Mouse (Mus musculus) kidney, postnatal 0 days (tissue): ENCODE data around the gene Zdhhc12. TPM values are rescaled to one million over a fixed set of nuclear protein-coding genes. Genes with fewer than 3 reads are reported as not detected.
A peak's percentile ranks its signal among the peaks of the same experiment; 100 is the strongest.

ENCODE experiments used
- ATAC-seq: fragments of 200-750 bp; cut with Nextera tagmentation; replicated peaks from 2 replicates; pipeline ENCODE4 v1.8.0; 2017; ENCODE audit warnings: low read depth, moderate number of reproducible peaks, moderate TSS enrichment, moderate library complexity; ENCODE audit not compliant: low FRiP score
- DNase-seq: peaks from one replicate; pipeline ENCODE4 v3.0.0-alpha.2; 2016; ENCODE audit warnings: low spot score
- H3K27ac ChIP-seq: fragments of 300-500 bp; sonication (generic); 2 replicates; pipeline ENCODE4 v1.5.1; 2014; ENCODE audit warnings: mild to moderate bottlenecking
- H3K27me3 ChIP-seq: fragments of 300-500 bp; sonication (generic); 2 replicates; pipeline ENCODE4 v1.6.1; 2014; ENCODE audit warnings: low read length, mixed read lengths; ENCODE audit not compliant: insufficient read depth
- H3K36me3 ChIP-seq: fragments of 300-500 bp; sonication (generic); 2 replicates; pipeline ENCODE4 v1.6.1; 2014; ENCODE audit warnings: low read length, mixed read lengths; ENCODE audit not compliant: insufficient read depth
- H3K4me1 ChIP-seq: fragments of 300-500 bp; sonication (generic); replicated peaks from 2 replicates; pipeline ENCODE4 v1.6.1; 2014; ENCODE audit warnings: antibody characterized with exemption, low read length, mixed read lengths; ENCODE audit not compliant: insufficient read depth
- H3K4me2 ChIP-seq: fragments of 300-500 bp; sonication (generic); 2 replicates; pipeline ENCODE4 v1.6.1; 2014; ENCODE audit warnings: mild to moderate bottlenecking, low read length, moderate library complexity, mixed read lengths
- H3K4me3 ChIP-seq: fragments of 300-500 bp; sonication (generic); replicated peaks from 2 replicates; pipeline ENCODE4 v1.5.1; 2014; ENCODE audit warnings: low read depth, low read length
- H3K9ac ChIP-seq: fragments of 300-500 bp; sonication (generic); 2 replicates; pipeline ENCODE4 v1.6.1; 2014; ENCODE audit warnings: low read depth, low read length
- H3K9me3 ChIP-seq: fragments of 300-500 bp; sonication (generic); replicated peaks from 2 replicates; pipeline ENCODE4 v1.6.1; 2016; ENCODE audit warnings: low read length, inconsistent platforms, mixed read lengths
- CTCF ChIP-seq: IDR thresholded peaks from 2 replicates; pipeline ENCODE4 v1.5.1; 2016; ENCODE audit warnings: antibody characterized with exemption, low read depth, mild to moderate bottlenecking, moderate library complexity
- WGBS: fragments of 180-500 bp; shearing (Covaris S2); extraction: QIAGEN DNeasy Blood & Tissue Kit; methylation state at CpG from one replicate; pipeline ENCODE4 v1.1.7; 2014; 5-methylcytosine and 5-hydroxymethylcytosine counted together
- polyA plus RNA-seq: library from polyadenylated mRNA; unstranded; fragments of >200 nt; fragmentation: Nextera tagmentation; extraction: Ambion mirVana; gene quantifications from 2 replicates; pipeline ENCODE4 v1.2.1, GENCODE M21; 2015

Gene Zdhhc12
- polyA plus RNA-seq, 1 experiment from 2014 or later = 31.8 TPM

DNA sequence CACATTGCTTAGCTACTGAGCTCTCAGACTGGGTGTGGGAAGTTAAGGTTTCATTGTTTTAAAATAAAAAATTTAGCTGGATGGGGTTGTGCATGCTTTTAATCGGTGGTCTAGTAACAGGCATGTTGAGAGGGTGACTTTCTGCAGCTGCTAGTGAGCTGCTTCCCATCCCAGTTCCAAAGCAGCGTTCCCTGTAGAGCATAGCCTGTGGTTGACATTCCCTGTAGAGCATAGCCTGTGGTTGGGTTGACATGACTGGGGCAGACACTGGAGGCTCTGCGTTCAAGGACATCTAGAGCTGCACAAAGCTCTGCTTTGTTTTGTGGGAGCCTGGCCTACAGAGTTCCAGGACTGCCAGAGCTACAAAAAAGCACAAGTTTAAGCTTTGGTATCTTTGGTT lies 20.2 kb downstream of the Zdhhc12 start:
- H3K36me3 ChIP-seq = peaks cover 19% of the 10 kb centered on the region; the same call in 1 of the 2 replicates
- no peak for DNase-seq
- ATAC-seq = no peak
- no peak for TF ChIP-seq CTCF
- no peak overlapping the region for H3K9ac ChIP-seq
- H3K27me3 ChIP-seq = no peaks in the 10 kb centered on the region
- H3K4me1 ChIP-seq = no peaks in the 10 kb centered on the region
- no peak overlapping the region for H3K4me3 ChIP-seq
- WGBS = 81% methylated on average over 3 of the region's 3 CpGs
- no peak overlapping the region for H3K4me2 ChIP-seq
- no peaks in the 10 kb centered on the region for H3K9me3 ChIP-seq
- H3K27ac ChIP-seq = no peak overlapping the region

DNA sequence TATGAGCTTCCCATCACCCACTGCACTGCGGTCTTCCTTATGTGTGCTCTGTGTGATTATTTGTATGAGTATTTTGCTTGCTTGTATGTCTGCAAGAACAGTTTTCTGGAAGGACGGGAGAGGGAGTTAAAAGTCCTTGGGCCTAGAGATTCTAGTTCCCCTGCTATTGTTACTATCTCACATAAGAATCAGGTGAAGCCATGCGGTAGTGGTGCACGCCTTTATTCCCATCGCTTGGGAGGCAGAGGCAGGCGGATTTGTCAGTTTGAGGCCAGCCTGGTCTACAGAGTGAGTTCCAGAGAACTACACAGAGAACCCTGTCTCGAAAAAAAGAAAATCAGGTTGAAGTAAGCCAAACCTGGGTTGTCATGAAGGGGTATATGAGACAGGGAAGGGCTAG lies 20.6 kb downstream of the Zdhhc12 start:
- no peak for TF ChIP-seq CTCF
- Histone ChIP-seq H3K27me3 (no peaks in the 10 kb centered on the region), H3K36me3 (peaks cover 19% of the 10 kb centered on the region; the same call in 1 of the 2 replicates), H3K9ac (no peak overlapping the region), H3K4me1 (0 out of 2 replicates have a peak, but pooled peaks cover 4% of the 10 kb centered on the region), H3K4me2 (no peak overlapping the region), H3K4me3 (no peak overlapping the region), H3K27ac (no peak overlapping the region), H3K9me3 (no peaks in the 10 kb centered on the region)
- no peak for DNase-seq
- no peak for ATAC-seq
- 77% methylated on average over 7 of the region's 7 CpGs for WGBS

DNA sequence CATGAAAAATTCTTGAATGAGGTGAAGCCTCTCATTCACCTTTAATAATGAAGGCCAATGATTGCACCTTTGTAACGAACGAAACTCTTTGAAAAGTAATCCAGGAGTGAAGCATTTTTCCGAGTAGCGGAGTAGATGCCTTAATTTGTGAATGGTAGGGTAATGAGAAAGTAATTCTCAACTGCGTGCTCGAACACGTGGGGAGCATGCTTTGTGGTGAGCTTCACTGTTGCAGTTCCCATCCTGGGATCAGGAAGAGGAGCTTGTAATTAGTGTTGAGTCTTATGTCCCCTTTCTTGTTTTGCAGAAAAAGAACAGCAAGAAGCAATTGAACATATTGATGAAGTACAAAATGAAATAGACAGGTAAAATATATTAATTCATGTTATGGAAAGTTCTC lies 25.5 kb downstream of the Zdhhc12 start:
- H3K9ac ChIP-seq = peak overlapping the region; percentile 87
- H3K4me2 ChIP-seq = peak overlapping the region; percentile 77
- whole genome bisulfite sequencing = 8% methylated on average over 7 of the region's 7 CpGs
- ATAC-seq = no peak
- no peak for DNase-seq
- H3K4me1 ChIP-seq = peaks cover 23% of the 10 kb centered on the region
- no peaks in the 10 kb centered on the region for H3K27me3 ChIP-seq
- H3K27ac ChIP-seq = no peak overlapping the region
- no peaks in the 10 kb centered on the region for H3K9me3 ChIP-seq
- peak overlapping the region; percentile 100 for H3K4me3 ChIP-seq
- H3K36me3 ChIP-seq = peaks cover 19% of the 10 kb centered on the region; the same call in 1 of the 2 replicates
- TF ChIP-seq CTCF = no peak

DNA sequence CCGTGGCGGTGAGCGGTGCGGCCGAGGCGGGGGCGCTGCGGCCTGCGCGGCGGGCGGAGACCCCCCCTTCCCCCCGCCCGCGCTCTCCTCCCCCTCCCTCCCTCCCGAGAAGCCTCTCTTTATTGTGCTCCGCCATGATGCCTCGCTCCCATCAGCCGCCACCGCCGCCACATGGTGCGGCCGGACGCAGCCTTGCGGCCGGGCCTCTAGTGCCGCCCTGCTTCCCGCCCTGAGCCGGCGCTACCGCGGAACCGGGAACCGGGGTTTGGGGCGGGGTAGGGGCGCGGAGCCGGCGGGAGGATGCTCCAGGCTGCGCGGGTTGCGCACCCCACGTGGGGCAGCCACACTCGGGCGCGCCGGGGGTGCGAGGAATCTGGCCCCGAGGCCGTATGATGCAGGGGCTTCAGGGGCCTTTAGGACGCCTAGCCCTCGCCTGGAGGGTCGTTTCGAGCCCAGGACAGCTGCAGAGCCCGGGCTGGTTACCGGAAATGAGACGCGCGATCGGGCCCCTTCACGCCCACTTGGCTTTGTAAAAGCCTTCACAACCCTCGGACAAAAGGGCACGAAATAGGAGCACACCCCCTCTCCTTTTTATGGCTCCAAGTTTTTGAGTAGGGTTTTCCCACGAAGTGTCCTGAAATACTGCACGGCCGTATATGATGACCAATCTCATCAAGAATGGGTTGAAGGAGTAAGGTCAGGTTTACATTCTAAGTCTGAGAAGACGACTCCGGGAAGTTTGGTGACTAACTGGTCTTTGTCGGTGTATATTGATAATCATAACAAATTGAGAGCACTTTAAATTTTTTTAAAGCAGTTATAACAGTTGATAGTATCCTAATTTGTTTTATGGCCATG lies 26.2 kb downstream of the Zdhhc12 start:
- Histone ChIP-seq H3K36me3 (peaks cover 15% of the 10 kb centered on the region; the same call in 1 of the 2 replicates), H3K27me3 (no peaks in the 10 kb centered on the region), H3K9ac (peak overlapping the region; percentile 87), H3K4me3 (peak overlapping the region; percentile 100), H3K4me2 (peak overlapping the region; percentile 77), H3K4me1 (peaks cover 23% of the 10 kb centered on the region), H3K27ac (peak overlapping the region; percentile 99), H3K9me3 (no peaks in the 10 kb centered on the region)
- ATAC-seq (peak; percentile 23), DNase-seq (peak; percentile 64)
- TF ChIP-seq CTCF = no peak
- WGBS = under 1% methylated on average over 57 of the region's 69 CpGs

DNA sequence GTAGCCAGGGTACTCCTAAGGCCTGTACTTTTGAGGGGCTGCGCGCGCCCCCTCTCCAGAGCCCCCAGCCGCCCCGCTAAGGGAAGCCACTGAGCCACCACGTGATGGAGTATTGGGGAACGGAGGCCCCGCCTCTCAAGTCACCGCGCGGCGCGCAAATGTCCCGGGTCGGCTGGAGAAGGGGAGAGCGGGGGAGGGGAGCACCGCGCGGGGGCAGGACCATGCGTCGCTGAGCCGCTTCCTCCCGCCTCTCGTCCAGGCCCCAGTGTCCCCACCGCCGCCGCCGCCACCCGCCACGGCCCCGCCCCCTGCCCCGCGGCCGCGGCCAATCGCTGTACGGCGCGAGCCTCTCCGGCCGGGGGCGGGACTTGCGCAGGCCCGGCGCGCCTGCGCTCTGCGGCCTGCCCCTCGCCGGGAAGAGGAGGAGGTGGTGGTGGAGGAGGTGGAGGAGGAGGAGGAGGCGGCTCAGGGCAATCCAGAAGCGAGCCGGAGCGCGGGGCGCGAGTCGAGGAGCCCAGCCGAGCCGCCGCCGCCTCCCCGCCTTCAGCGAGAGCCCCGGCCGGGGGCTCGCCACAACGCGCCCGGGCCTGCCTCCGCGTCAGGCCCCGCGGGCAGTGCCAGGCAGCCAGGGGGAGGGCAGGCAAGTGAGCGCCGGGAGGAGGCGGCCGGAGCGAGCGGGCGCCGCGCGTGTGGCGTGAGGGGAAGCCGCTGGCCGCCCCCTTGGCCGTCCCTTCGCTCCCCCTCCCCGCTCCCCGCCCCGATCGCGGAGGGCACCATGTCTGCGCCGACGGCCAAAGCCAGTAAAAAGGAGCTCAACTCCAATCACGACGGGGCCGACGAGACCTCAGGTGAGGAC lies 27.2 kb downstream of the Zdhhc12 start:
- under 1% methylated on average over 67 of the region's 101 CpGs for WGBS
- peak overlapping the region; percentile 87 for H3K9ac ChIP-seq
- peak; percentile 93 for ATAC-seq
- H3K4me2 ChIP-seq = peak overlapping the region; percentile 77
- no peaks in the 10 kb centered on the region for H3K9me3 ChIP-seq
- no peak for TF ChIP-seq CTCF
- H3K4me3 ChIP-seq = peak overlapping the region; percentile 100
- H3K27ac ChIP-seq = peak overlapping the region; percentile 99
- H3K4me1 ChIP-seq = peaks cover 23% of the 10 kb centered on the region
- no peaks in the 10 kb centered on the region for H3K27me3 ChIP-seq
- H3K36me3 ChIP-seq = peaks cover 15% of the 10 kb centered on the region; the same call in 1 of the 2 replicates
- peak; percentile 98 for DNase-seq

DNA sequence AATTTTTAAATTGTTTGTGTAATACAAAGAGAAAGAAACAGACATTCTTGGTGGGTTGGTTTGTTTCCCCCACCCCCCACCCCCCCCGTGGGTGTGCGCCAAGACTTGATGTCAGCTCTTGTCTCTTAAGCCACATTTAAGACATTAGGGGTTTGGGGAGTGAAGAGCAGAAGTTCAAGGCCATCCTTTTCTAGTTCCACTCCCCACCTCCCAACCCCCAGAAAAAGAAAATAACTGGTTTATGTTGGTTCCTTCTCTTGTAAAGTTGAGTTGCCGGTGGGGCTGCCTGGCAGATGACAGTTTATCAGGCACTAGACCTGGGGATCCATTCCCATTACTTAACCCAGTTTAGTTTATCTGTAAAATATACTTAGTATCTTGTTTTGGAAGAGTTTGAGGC lies 29.1 kb downstream of the Zdhhc12 start:
- Histone ChIP-seq H3K27me3 (no peaks in the 10 kb centered on the region), H3K36me3 (0 out of 2 replicates have a peak, but pooled peaks cover 5% of the 10 kb centered on the region), H3K4me2 (peak overlapping the region; percentile 89; the same call in 1 of the 2 replicates), H3K4me1 (peaks cover 23% of the 10 kb centered on the region), H3K4me3 (no peak overlapping the region), H3K9ac (no peak overlapping the region; the same call in 1 of the 2 replicates), H3K27ac (no peak overlapping the region), H3K9me3 (no peaks in the 10 kb centered on the region)
- ATAC-seq = no peak
- no peak for DNase-seq
- no peak for TF ChIP-seq CTCF
- 47% methylated on average over 3 of the region's 3 CpGs for WGBS
